Mouse (Mus musculus): Measurements from ENCODE around the gene 6030468B19Rik. TPM values are rescaled to one million over a fixed set of nuclear protein-coding genes. Genes with fewer than 3 reads are reported as not detected.
A peak's percentile ranks its signal among the peaks of the same experiment; 100 is the strongest.

The 6030468B19Rik gene
- total and polyA plus RNA-seq, 2 experiments from 2014 or later = not detected

- Histone ChIP-seq H3K27me3 (ENCODE audit: insufficient read depth, low read length) (no peaks in the 10 kb centered on the region), H3K36me3 (ENCODE audit: insufficient read depth, low read length) (peaks cover 13% of the 10 kb centered on the region), H3K4me1 (ENCODE audit: insufficient read depth, low read length) (no peaks in the 10 kb centered on the region), H3K27ac (ENCODE audit: low read depth, low read length) (no peak overlapping the region; the same call in 1 of the 2 replicates), H3K4me2 (ENCODE audit: low read depth, low read length, poor library complexity, severe bottlenecking) (no peak overlapping the region), H3K4me3 (ENCODE audit: low read depth, low read length) (no peak overlapping the region), H3K9ac (replicated peaks; ENCODE audit: low read length, poor library complexity, severe bottlenecking) (no peak overlapping the region), H3K9me3 (ENCODE audit: low read length) (no peaks in the 10 kb centered on the region)
- ATAC-seq (ENCODE audit: low FRiP score) = no peak
- peak; percentile 40 for DNase-seq (ENCODE audit: low spot score)
- TF ChIP-seq CTCF (IDR thresholded peaks at IDR 0.05) = no peak
- 75% methylated on average over 20 of the region's 20 CpGs for WGBS
These were observed 28.5 kb upstream of the 6030468B19Rik start for GRCm38 (mm10) chr11:117768725-117769682.

GRCm38 (mm10) chr11:117769683-117770047, 27.8 kb upstream of the 6030468B19Rik start:
- Histone ChIP-seq H3K27me3 (ENCODE audit: insufficient read depth, low read length) (no peaks in the 10 kb centered on the region), H3K9me3 (ENCODE audit: low read length) (no peaks in the 10 kb centered on the region), H3K9ac (replicated peaks; ENCODE audit: low read length, poor library complexity, severe bottlenecking) (no peak overlapping the region), H3K27ac (ENCODE audit: low read depth, low read length) (no peak overlapping the region), H3K4me1 (ENCODE audit: insufficient read depth, low read length) (no peaks in the 10 kb centered on the region), H3K4me2 (ENCODE audit: low read depth, low read length, poor library complexity, severe bottlenecking) (no peak overlapping the region), H3K4me3 (ENCODE audit: low read depth, low read length) (no peak overlapping the region), H3K36me3 (ENCODE audit: insufficient read depth, low read length) (peaks cover 6% of the 10 kb centered on the region)
- no peak for DNase-seq (ENCODE audit: low spot score)
- 72% methylated on average over 7 of the region's 7 CpGs for WGBS
- no peak for ATAC-seq (ENCODE audit: low FRiP score)
- TF ChIP-seq CTCF (IDR thresholded peaks at IDR 0.05) = no peak

- no peak for ATAC-seq (ENCODE audit: low FRiP score)
- WGBS = 87% methylated on average over 10 of the region's 10 CpGs
- TF ChIP-seq CTCF (IDR thresholded peaks at IDR 0.05) = no peak
- H3K36me3 ChIP-seq (ENCODE audit: insufficient read depth, low read length) = no peaks in the 10 kb centered on the region
- no peak overlapping the region for H3K27ac ChIP-seq (ENCODE audit: low read depth, low read length)
- H3K4me3 ChIP-seq (ENCODE audit: low read depth, low read length) = no peak overlapping the region
- no peaks in the 10 kb centered on the region for H3K4me1 ChIP-seq (ENCODE audit: insufficient read depth, low read length)
- H3K27me3 ChIP-seq (ENCODE audit: insufficient read depth, low read length) = no peaks in the 10 kb centered on the region
- peak; percentile 15 for DNase-seq (ENCODE audit: low spot score)
- no peaks in the 10 kb centered on the region for H3K9me3 ChIP-seq (ENCODE audit: low read length)
- H3K9ac ChIP-seq (replicated peaks; ENCODE audit: low read length, poor library complexity, severe bottlenecking) = no peak overlapping the region
- H3K4me2 ChIP-seq (ENCODE audit: low read depth, low read length, poor library complexity, severe bottlenecking) = no peak overlapping the region
These were observed 27.1 kb upstream of the 6030468B19Rik start for GRCm38 (mm10) chr11:117770407-117770806.

- no peak for DNase-seq (ENCODE audit: low spot score)
- no peak for ATAC-seq (ENCODE audit: low FRiP score)
- no peak for TF ChIP-seq CTCF (IDR thresholded peaks at IDR 0.05)
These were observed 25.1 kb upstream of the 6030468B19Rik start for GRCm38 (mm10) chr11:117772352-117772751.

GRCm38 (mm10) chr11:117774925-117775324, 22.5 kb upstream of the 6030468B19Rik start:
- no peaks in the 10 kb centered on the region for H3K4me1 ChIP-seq (ENCODE audit: insufficient read depth, low read length)
- H3K4me3 ChIP-seq (ENCODE audit: low read depth, low read length) = no peak overlapping the region
- H3K4me2 ChIP-seq (ENCODE audit: low read depth, low read length, poor library complexity, severe bottlenecking) = no peak overlapping the region
- no peaks in the 10 kb centered on the region for H3K36me3 ChIP-seq (ENCODE audit: insufficient read depth, low read length)
- no peaks in the 10 kb centered on the region for H3K9me3 ChIP-seq (ENCODE audit: low read length)
- no peak for DNase-seq (ENCODE audit: low spot score)
- no peak overlapping the region for H3K9ac ChIP-seq (replicated peaks; ENCODE audit: low read length, poor library complexity, severe bottlenecking)
- TF ChIP-seq CTCF (IDR thresholded peaks at IDR 0.05) = no peak
- no peak overlapping the region for H3K27ac ChIP-seq (ENCODE audit: low read depth, low read length)
- WGBS = 93% methylated on average over 10 of the region's 10 CpGs
- no peak for ATAC-seq (ENCODE audit: low FRiP score)
- peaks cover 3% of the 10 kb centered on the region; the same call in 1 of the 2 replicates for H3K27me3 ChIP-seq (ENCODE audit: insufficient read depth, low read length)

More at GRCm38 (mm10) chr11:117772352-117772751, 25.1 kb upstream of the 6030468B19Rik start:
- H3K4me3 ChIP-seq (ENCODE audit: low read depth, low read length) = no peak overlapping the region
- H3K27ac ChIP-seq (ENCODE audit: low read depth, low read length) = no peak overlapping the region
- H3K9ac ChIP-seq (replicated peaks; ENCODE audit: low read length, poor library complexity, severe bottlenecking) = no peak overlapping the region
- WGBS = 96% methylated on average over 7 of the region's 7 CpGs
- H3K4me2 ChIP-seq (ENCODE audit: low read depth, low read length, poor library complexity, severe bottlenecking) = no peak overlapping the region
- no peaks in the 10 kb centered on the region for H3K4me1 ChIP-seq (ENCODE audit: insufficient read depth, low read length)
- H3K27me3 ChIP-seq (ENCODE audit: insufficient read depth, low read length) = no peaks in the 10 kb centered on the region
- no peaks in the 10 kb centered on the region for H3K36me3 ChIP-seq (ENCODE audit: insufficient read depth, low read length)
- H3K9me3 ChIP-seq (ENCODE audit: low read length) = no peaks in the 10 kb centered on the region

GRCm38 (mm10) chr11:117775540-117775939, 21.9 kb upstream of the 6030468B19Rik start:
- Histone ChIP-seq H3K4me2 (ENCODE audit: low read depth, low read length, poor library complexity, severe bottlenecking) (no peak overlapping the region), H3K9ac (replicated peaks; ENCODE audit: low read length, poor library complexity, severe bottlenecking) (no peak overlapping the region), H3K27ac (ENCODE audit: low read depth, low read length) (no peak overlapping the region), H3K4me3 (ENCODE audit: low read depth, low read length) (no peak overlapping the region), H3K9me3 (ENCODE audit: low read length) (no peaks in the 10 kb centered on the region), H3K4me1 (ENCODE audit: insufficient read depth, low read length) (no peaks in the 10 kb centered on the region), H3K27me3 (ENCODE audit: insufficient read depth, low read length) (peaks cover 9% of the 10 kb centered on the region), H3K36me3 (ENCODE audit: insufficient read depth, low read length) (no peaks in the 10 kb centered on the region)
- no peak for TF ChIP-seq CTCF (IDR thresholded peaks at IDR 0.05)
- no peak for ATAC-seq (ENCODE audit: low FRiP score)
- WGBS = 96% methylated on average over 13 of the region's 13 CpGs
- DNase-seq (ENCODE audit: low spot score) = no peak

All from midbrain, postnatal 0 days (tissue).